Mouse (Mus musculus) C2C12 (cell line): ENCODE data around the gene Dlgap3. TPM values are rescaled to one million over a fixed set of nuclear protein-coding genes. Genes with fewer than 3 reads are reported as not detected.

Experiments used
- H3K27me3 ChIP-seq: one replicate; pipeline ENCODE4 v1.6.1; 2011; ENCODE audit not compliant: control insufficient read depth, insufficient read depth, insufficient read length
- H3K36me3 ChIP-seq: one replicate; pipeline ENCODE4 v1.6.1; 2011; ENCODE audit not compliant: control insufficient read depth, insufficient read depth
- H3K4me3 ChIP-seq: one replicate; pipeline ENCODE4 v1.5.1; 2011; ENCODE audit warnings: mild to moderate bottlenecking, control low read depth; ENCODE audit not compliant: poor library complexity, insufficient read depth, severe bottlenecking
- H3K79me2 ChIP-seq: one replicate; pipeline ENCODE4 v1.6.1; 2011; ENCODE audit not compliant: control insufficient read depth, insufficient read depth
- H3K79me3 ChIP-seq: one replicate; pipeline ENCODE4 v1.6.1; 2011; ENCODE audit warnings: low read depth, control low read depth
- H3ac ChIP-seq: one replicate; pipeline ENCODE3; 2011; ENCODE audit warnings: low read depth; ENCODE audit not compliant: control insufficient read depth, insufficient read length
- CEBPB ChIP-seq: IDR thresholded peaks from one replicate; pipeline ENCODE4 v1.6.1; 2011; ENCODE audit warnings: low read depth, mild to moderate bottlenecking, control low read depth, moderate library complexity
- CTCF ChIP-seq: IDR thresholded peaks from one replicate; pipeline ENCODE4 v1.5.1; 2011; ENCODE audit not compliant: control insufficient read depth, insufficient read depth, insufficient read length
- FOSL1 ChIP-seq: IDR thresholded peaks from one replicate; pipeline ENCODE4 v1.8.0; 2011; ENCODE audit warnings: mild to moderate bottlenecking, low read length; ENCODE audit not compliant: poor library complexity, insufficient read depth, severe bottlenecking
- MAX ChIP-seq: IDR thresholded peaks from one replicate; pipeline ENCODE4 v1.6.1; 2011; ENCODE audit warnings: mild to moderate bottlenecking, control low read depth
- MYOD1 ChIP-seq: IDR thresholded peaks from one replicate; pipeline ENCODE4 v1.6.1; 2011; ENCODE audit warnings: low read depth; ENCODE audit not compliant: control insufficient read depth, insufficient read length
- MYOG ChIP-seq: IDR thresholded peaks from one replicate; pipeline ENCODE4 v1.6.1; 2011; ENCODE audit not compliant: control insufficient read depth, insufficient read length; ENCODE audit errors: extremely low read depth
- USF1 ChIP-seq: IDR thresholded peaks from one replicate; pipeline ENCODE4 v1.6.1; 2011; ENCODE audit warnings: low read depth, mild to moderate bottlenecking, control low read depth, moderate library complexity
- polyA plus RNA-seq: library from polyadenylated mRNA; unstranded; fragments of >200 nt; fragmentation: generic; extraction: Trizol; gene quantifications from one replicate; pipeline ENCODE4 v1.2.1, GENCODE M21; 2012; ENCODE audit warnings: missing spikeins

Gene Dlgap3
- polyA plus RNA-seq, 1 experiment: not detected

GRCm38 (mm10) chr4:127233416-127234125 is 64.6 kb downstream of the Dlgap3 start:
- H3K79me2 ChIP-seq: no peaks in the 10 kb centered on the region
- no peak overlapping the region for H3K4me3 ChIP-seq
- no peaks in the 10 kb centered on the region for H3K36me3 ChIP-seq
- H3K79me3 ChIP-seq: no peaks in the 10 kb centered on the region
- no peak overlapping the region for H3ac ChIP-seq
- H3K27me3 ChIP-seq: peaks cover 43% of the 10 kb centered on the region
- no peak for TF ChIP-seq MYOD1
- no peak for TF ChIP-seq MAX
- TF ChIP-seq CTCF: no peak
- TF ChIP-seq USF1: no peak
- no peak for TF ChIP-seq MYOG
- TF ChIP-seq FOSL1: no peak
- TF ChIP-seq CEBPB: no peak

GRCm38 (mm10) chr4:127235742-127236487 is 66.9 kb downstream of the Dlgap3 start:
- TF ChIP-seq FOSL1 (no peak), CTCF (peak; percentile 57)
- H3K27me3 ChIP-seq: peaks cover 29% of the 10 kb centered on the region
- peak overlapping the region; percentile 18 for H3K4me3 ChIP-seq
- peak overlapping the region; percentile 52 for H3ac ChIP-seq
- H3K79me2 ChIP-seq: no peaks in the 10 kb centered on the region
- H3K79me3 ChIP-seq: no peaks in the 10 kb centered on the region
- no peaks in the 10 kb centered on the region for H3K36me3 ChIP-seq

- TF ChIP-seq CTCF (no peak), MYOD1 (no peak), MYOG (no peak), MAX (no peak), CEBPB (no peak), USF1 (no peak), FOSL1 (no peak)
- Histone ChIP-seq H3ac (peak overlapping the region; percentile 52), H3K27me3 (peaks cover 29% of the 10 kb centered on the region), H3K36me3 (no peaks in the 10 kb centered on the region), H3K4me3 (no peak overlapping the region), H3K79me2 (no peaks in the 10 kb centered on the region), H3K79me3 (no peaks in the 10 kb centered on the region)
Measured at GRCm38 (mm10) chr4:127236631-127237030, 67.6 kb downstream of the Dlgap3 start.

- Histone ChIP-seq H3K4me3 (no peak overlapping the region), H3K79me2 (no peaks in the 10 kb centered on the region), H3K36me3 (no peaks in the 10 kb centered on the region), H3K79me3 (no peaks in the 10 kb centered on the region), H3K27me3 (peaks cover 26% of the 10 kb centered on the region), H3ac (no peak overlapping the region)
- TF ChIP-seq MYOG (no peak), MYOD1 (no peak), MAX (no peak), USF1 (no peak), CTCF (no peak), CEBPB (no peak), FOSL1 (no peak)
Measured at GRCm38 (mm10) chr4:127237271-127237670, 68.3 kb downstream of the Dlgap3 start.

- H3ac ChIP-seq: no peak overlapping the region
- no peak overlapping the region for H3K4me3 ChIP-seq
- H3K79me2 ChIP-seq: peaks cover 20% of the 10 kb centered on the region
- H3K27me3 ChIP-seq: no peaks in the 10 kb centered on the region
- H3K36me3 ChIP-seq: peaks cover 5% of the 10 kb centered on the region
- peaks cover 8% of the 10 kb centered on the region for H3K79me3 ChIP-seq
- no peak for TF ChIP-seq MYOD1
- TF ChIP-seq CTCF: no peak
- no peak for TF ChIP-seq MAX
- no peak for TF ChIP-seq MYOG
- no peak for TF ChIP-seq CEBPB
- no peak for TF ChIP-seq FOSL1
- no peak for TF ChIP-seq USF1
Measured at GRCm38 (mm10) chr4:127242696-127243095, 73.7 kb downstream of the Dlgap3 start.

GRCm38 (mm10) chr4:127243552-127243951 is 74.5 kb downstream of the Dlgap3 start, which contains the start of gene Smim12:
Gene Smim12 (plus strand): TSS chr4:127243784.
- H3K79me2 ChIP-seq: peaks cover 20% of the 10 kb centered on the region
- peak within 1 kb of the TSS; percentile 92 for H3K4me3 ChIP-seq
- H3K79me3 ChIP-seq: peaks cover 8% of the 10 kb centered on the region
- no peaks in the 10 kb centered on the region for H3K27me3 ChIP-seq
- peak within 1 kb of the TSS; percentile 88 for H3ac ChIP-seq
- peaks cover 11% of the 10 kb centered on the region for H3K36me3 ChIP-seq
- TF ChIP-seq CTCF (peak; percentile 52), MYOD1 (no peak)
